Mouse (Mus musculus) neural tube, embryonic 15.5 days (tissue): ENCODE data around the gene 2010111I01Rik. TPM values are rescaled to one million over a fixed set of nuclear protein-coding genes. Genes with fewer than 3 reads are reported as not detected.

Experiments used
- ATAC-seq: fragments of 200-750 bp; cut with Nextera tagmentation; 2 replicates; pipeline ENCODE4 v1.8.0; 2017; ENCODE audit warnings: mild to moderate bottlenecking, moderate TSS enrichment, moderate library complexity; ENCODE audit not compliant: low FRiP score
- H3K27ac ChIP-seq: fragments of 300-500 bp; sonication (generic); replicated peaks from 2 replicates; pipeline ENCODE4 v1.5.1; 2015; ENCODE audit warnings: mild to moderate bottlenecking, inconsistent platforms
- H3K27me3 ChIP-seq: fragments of 300-500 bp; sonication (generic); replicated peaks from 2 replicates; pipeline ENCODE4 v1.6.1; 2015; ENCODE audit warnings: inconsistent platforms
- H3K36me3 ChIP-seq: fragments of 300-500 bp; sonication (generic); 2 replicates; pipeline ENCODE4 v1.6.1; 2015; ENCODE audit warnings: inconsistent platforms
- H3K4me1 ChIP-seq: fragments of 300-500 bp; sonication (generic); 2 replicates; pipeline ENCODE4 v1.6.1; 2015; ENCODE audit warnings: inconsistent platforms
- H3K4me2 ChIP-seq: fragments of 300-500 bp; sonication (generic); 2 replicates; pipeline ENCODE4 v1.6.1; 2015; ENCODE audit warnings: inconsistent platforms, mild to moderate bottlenecking, moderate library complexity
- H3K4me3 ChIP-seq: fragments of 300-500 bp; sonication (generic); replicated peaks from 2 replicates; pipeline ENCODE4 v1.5.1; 2015; ENCODE audit warnings: mild to moderate bottlenecking, inconsistent platforms
- H3K9ac ChIP-seq: fragments of 300-500 bp; sonication (generic); replicated peaks from 2 replicates; pipeline ENCODE4 v1.6.1; 2015; ENCODE audit warnings: mild to moderate bottlenecking, inconsistent platforms
- H3K9me3 ChIP-seq: fragments of 300-500 bp; sonication (generic); replicated peaks from 2 replicates; pipeline ENCODE4 v1.6.1; 2016; ENCODE audit warnings: inconsistent platforms
- whole genome bisulfite sequencing: fragments of 180-500 bp; shearing (Covaris S2); methylation state at CpG from one replicate; pipeline ENCODE4 v1.1.7; 2015; ENCODE audit warnings: mixed read lengths; 5-methylcytosine and 5-hydroxymethylcytosine counted together
- polyA plus RNA-seq: library from polyadenylated mRNA; unstranded; fragments of >200 nt; fragmentation: Nextera tagmentation; extraction: Ambion mirVana; gene quantifications from 2 replicates; pipeline ENCODE4 v1.2.1, GENCODE M21; 2015

The 2010111I01Rik gene
- polyA plus RNA-seq, 1 experiment from 2014 or later, result 36.1 TPM

DNA sequence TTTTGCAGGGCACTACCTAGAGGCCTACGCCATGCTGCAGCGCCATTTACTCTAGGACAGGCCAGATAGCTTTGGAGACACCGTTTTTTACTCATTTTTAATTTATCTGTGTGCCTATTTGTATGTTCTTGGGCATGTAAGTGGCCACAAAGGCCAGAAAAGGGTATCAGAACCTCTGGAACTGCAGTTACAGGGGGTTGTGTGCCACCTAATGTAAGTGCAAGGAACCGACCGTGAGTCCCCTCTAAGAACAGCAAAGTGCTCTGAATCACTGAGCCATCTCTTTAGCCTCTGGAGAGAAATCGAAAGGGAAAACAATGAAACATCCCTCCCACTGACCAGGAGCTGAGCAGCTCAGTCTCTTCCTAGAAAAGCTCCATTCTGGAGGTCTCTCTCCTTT, 358.1 kb downstream of the 2010111I01Rik start:
- H3K4me3 ChIP-seq, result no peak overlapping the region
- peaks cover 11% of the 10 kb centered on the region for H3K4me1 ChIP-seq
- no peak overlapping the region for H3K4me2 ChIP-seq
- H3K27ac ChIP-seq, result no peak overlapping the region
- H3K27me3 ChIP-seq, result no peaks in the 10 kb centered on the region
- no peaks in the 10 kb centered on the region for H3K36me3 ChIP-seq
- no peaks in the 10 kb centered on the region for H3K9me3 ChIP-seq
- H3K9ac ChIP-seq, result no peak overlapping the region
- ATAC-seq, result no peak
- WGBS, result 88% methylated on average over 6 of the region's 6 CpGs

DNA sequence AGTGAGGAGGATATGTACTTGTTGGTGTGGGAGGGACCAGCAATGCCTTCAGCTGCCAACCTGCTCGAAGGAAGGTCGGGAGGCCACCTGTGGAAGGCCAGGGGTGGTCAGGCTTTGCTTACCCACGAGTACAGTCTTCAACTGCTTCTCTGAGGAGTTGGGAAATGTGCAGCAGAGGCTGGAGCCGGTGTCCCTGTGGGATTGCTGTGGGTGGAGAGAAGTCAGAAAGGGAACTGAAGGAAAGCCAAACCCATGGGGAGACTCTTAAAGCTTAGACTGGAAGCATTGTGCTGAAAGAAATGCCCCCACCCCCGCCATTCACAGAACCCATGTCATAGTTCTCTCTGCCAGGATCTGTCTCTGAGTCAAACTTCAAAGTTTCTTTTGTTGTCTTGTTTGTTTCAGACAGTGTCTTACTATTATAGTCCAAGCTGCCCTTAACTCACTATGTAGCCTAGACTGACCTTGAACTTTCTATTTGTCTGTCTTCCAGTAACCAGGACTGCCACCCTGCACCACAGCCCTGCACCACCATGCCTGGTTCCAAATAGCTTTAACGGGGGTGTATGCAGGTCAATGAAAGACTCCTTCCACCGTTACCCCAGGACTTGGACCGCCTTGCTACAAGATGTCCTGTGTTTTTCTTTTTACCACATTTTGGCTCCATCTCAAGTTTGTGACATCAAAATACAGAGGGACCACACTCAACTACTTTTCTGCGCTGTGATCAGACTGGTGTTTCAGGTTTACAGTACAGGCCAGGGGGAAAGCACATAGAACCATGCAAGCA, 358.8 kb downstream of the 2010111I01Rik start:
- H3K4me1 ChIP-seq, result peaks cover 11% of the 10 kb centered on the region; the same call in 1 of the 2 replicates
- no peaks in the 10 kb centered on the region for H3K9me3 ChIP-seq
- H3K4me3 ChIP-seq, result no peak overlapping the region
- whole genome bisulfite sequencing, result 76% methylated on average over 9 of the region's 9 CpGs
- no peak overlapping the region for H3K9ac ChIP-seq
- no peaks in the 10 kb centered on the region for H3K27me3 ChIP-seq
- H3K4me2 ChIP-seq, result no peak overlapping the region
- no peaks in the 10 kb centered on the region for H3K36me3 ChIP-seq
- no peak overlapping the region for H3K27ac ChIP-seq
- ATAC-seq, result no peak

DNA sequence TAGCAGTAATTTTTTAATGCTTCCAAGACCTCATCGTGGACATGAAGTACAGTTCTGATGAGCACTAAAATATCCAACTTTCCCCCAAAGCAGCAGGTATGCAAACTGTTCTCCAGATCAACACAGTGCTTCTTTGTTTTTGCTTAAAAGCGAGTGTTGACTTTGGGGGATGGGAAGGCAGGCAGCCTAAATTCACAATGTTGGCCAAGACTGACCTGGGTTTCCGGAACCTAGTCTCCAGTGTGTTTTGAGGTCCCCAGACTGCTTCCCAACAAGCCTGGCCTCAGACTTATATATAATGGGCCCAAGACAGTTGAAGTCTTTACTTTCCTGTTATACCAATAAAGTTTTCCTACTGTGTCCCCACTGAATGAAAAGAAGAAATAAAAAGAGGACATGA, 359.6 kb downstream of the 2010111I01Rik start:
- H3K9ac ChIP-seq, result no peak overlapping the region
- H3K27me3 ChIP-seq, result no peaks in the 10 kb centered on the region
- H3K4me3 ChIP-seq, result no peak overlapping the region
- 78% methylated on average over 3 of the region's 3 CpGs for WGBS
- H3K9me3 ChIP-seq, result no peaks in the 10 kb centered on the region
- H3K36me3 ChIP-seq, result no peaks in the 10 kb centered on the region
- H3K27ac ChIP-seq, result no peak overlapping the region
- ATAC-seq, result no peak
- H3K4me1 ChIP-seq, result peaks cover 11% of the 10 kb centered on the region; the same call in 1 of the 2 replicates
- no peak overlapping the region for H3K4me2 ChIP-seq

DNA sequence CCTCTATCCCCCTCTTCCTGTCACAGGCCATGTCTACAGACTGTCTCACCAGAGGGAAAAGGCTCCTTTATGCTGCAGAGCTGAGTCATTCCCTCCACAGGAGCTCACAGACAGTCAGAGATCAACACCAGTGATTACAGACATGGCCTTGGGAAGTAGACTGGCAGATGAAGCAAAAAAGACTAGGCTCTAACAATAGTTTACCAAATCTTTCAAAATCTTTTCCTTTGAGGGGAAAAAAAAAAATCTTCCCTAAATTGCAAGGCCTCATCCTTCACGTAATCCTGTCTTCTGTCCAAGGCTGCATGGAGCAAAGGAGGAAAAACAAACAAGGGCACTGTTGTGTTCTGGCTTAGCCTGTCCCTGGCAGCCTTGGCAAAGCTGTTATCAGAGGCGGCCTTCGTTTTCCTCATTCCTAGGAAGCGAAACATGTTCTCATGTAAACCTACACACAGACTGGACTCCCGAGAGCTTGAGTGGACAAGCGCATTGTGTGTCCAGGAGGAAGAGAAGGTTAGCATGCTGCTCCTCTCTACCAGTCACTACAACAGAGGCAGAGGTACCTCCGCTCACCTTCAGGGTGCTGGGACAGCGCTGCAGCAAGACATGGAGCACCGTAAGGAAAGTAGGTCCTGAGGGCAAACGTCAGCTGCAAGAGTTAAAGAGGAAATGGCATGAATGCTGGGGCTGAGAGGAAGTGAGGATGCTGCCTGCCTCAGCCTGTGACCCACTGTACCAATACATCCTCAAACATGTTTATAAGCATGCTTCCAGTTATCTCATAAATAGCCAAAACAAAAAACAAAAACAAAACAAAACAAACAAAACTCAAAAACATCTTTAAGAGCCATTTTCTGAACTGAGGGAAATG, 360.5 kb downstream of the 2010111I01Rik start:
- Histone ChIP-seq H3K27me3 (no peaks in the 10 kb centered on the region), H3K36me3 (no peaks in the 10 kb centered on the region), H3K9ac (no peak overlapping the region), H3K9me3 (no peaks in the 10 kb centered on the region), H3K4me3 (no peak overlapping the region), H3K4me1 (peaks cover 17% of the 10 kb centered on the region; the same call in 1 of the 2 replicates), H3K4me2 (no peak overlapping the region), H3K27ac (no peak overlapping the region)
- no peak for ATAC-seq
- 85% methylated on average over 10 of the region's 10 CpGs for WGBS

- ATAC-seq, result no peak
- Histone ChIP-seq H3K4me3 (no peak overlapping the region), H3K27me3 (no peaks in the 10 kb centered on the region), H3K27ac (no peak overlapping the region), H3K9ac (no peak overlapping the region), H3K36me3 (no peaks in the 10 kb centered on the region), H3K4me1 (peaks cover 21% of the 10 kb centered on the region), H3K4me2 (no peak overlapping the region), H3K9me3 (no peaks in the 10 kb centered on the region)
- WGBS, result 88% methylated on average over 2 of the region's 2 CpGs
Observed at GRCm38 (mm10) chr13:63326015-63326414, 361.3 kb downstream of the 2010111I01Rik start.

DNA sequence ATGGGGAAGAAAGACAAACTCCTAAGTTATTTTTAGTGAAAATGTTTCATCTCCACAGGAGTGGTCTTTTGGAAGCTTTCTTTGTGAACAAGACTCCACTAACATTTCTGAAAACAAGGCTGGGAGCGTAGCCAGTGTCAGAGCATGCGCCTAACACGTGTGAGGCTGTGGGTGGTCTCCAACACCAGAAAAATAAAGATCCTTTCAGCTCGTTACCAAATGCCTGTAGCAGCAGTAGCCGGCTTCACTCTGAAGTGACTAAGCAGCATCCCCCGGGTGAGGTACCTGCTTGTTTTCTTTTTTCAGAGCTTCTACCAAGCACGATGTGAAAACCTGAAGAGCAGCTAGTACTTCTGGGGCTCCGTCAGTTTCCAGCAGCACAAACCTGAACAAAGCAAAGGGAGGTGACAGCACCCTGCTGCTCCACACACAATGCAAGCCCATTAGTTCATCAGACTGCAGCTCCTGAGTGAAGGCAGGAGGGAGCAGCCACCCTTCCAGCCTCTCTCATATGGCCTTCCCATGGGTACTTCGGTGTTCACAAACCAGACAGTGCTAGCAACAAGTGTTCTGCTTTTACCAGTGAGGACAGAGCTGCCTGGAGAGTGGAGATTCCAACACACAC, 365.7 kb downstream of the 2010111I01Rik start:
- H3K4me2 ChIP-seq, result no peak overlapping the region
- H3K4me3 ChIP-seq, result no peak overlapping the region
- 15% methylated on average over 9 of the region's 9 CpGs for WGBS
- no peak for ATAC-seq
- H3K27me3 ChIP-seq, result no peaks in the 10 kb centered on the region
- no peak overlapping the region for H3K27ac ChIP-seq
- no peaks in the 10 kb centered on the region for H3K36me3 ChIP-seq
- peaks cover 14% of the 10 kb centered on the region; the same call in 1 of the 2 replicates for H3K4me1 ChIP-seq
- no peaks in the 10 kb centered on the region for H3K9me3 ChIP-seq
- no peak overlapping the region for H3K9ac ChIP-seq

GRCm38 (mm10) chr13:63331379-63331778, 366.7 kb downstream of the 2010111I01Rik start:
- no peak overlapping the region for H3K27ac ChIP-seq
- no peak for ATAC-seq
- H3K4me2 ChIP-seq, result no peak overlapping the region
- WGBS, result 50% methylated on average over 4 of the region's 4 CpGs
- no peaks in the 10 kb centered on the region for H3K36me3 ChIP-seq
- no peak overlapping the region for H3K4me3 ChIP-seq
- H3K4me1 ChIP-seq, result peaks cover 13% of the 10 kb centered on the region; the same call in 1 of the 2 replicates
- no peak overlapping the region for H3K9ac ChIP-seq
- H3K9me3 ChIP-seq, result no peaks in the 10 kb centered on the region
- no peaks in the 10 kb centered on the region for H3K27me3 ChIP-seq

DNA sequence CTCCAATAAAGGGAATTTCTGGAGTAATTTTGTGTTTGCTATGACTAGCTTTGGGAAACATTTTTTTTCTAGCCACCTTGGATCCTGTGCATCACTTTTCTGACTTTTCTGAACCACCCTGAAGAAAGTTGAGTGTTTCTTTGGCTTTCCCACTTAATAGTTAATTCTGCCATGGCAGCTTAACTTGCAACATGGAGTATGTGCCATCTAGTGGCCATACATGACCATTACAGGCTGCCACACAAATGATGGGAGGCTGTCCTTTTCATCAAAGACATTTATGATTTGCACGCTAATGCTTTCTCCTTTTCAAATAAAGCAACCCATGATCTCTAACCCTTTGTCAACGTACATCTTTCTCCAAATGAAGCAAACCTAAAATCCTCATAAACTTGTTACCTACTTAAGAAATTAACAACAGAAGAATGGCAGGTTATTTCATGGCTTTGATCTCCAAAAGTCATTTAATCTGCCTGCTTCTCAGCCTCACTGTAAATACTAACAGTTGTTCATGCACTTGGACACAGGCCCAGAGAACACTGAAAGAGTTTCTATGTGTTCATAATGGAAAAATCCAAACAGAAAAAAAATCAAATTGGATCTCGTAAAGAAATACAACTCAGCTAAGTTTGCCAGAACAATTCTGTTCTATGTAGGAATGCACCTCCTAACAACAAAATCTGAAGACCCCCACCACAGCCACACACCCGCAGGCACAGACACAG, 368.0 kb downstream of the 2010111I01Rik start:
- no peak overlapping the region for H3K27ac ChIP-seq
- H3K9ac ChIP-seq, result no peak overlapping the region
- no peaks in the 10 kb centered on the region for H3K36me3 ChIP-seq
- no peaks in the 10 kb centered on the region for H3K9me3 ChIP-seq
- ATAC-seq, result no peak
- H3K4me3 ChIP-seq, result no peak overlapping the region
- H3K27me3 ChIP-seq, result no peaks in the 10 kb centered on the region
- peaks cover 20% of the 10 kb centered on the region for H3K4me1 ChIP-seq
- H3K4me2 ChIP-seq, result no peak overlapping the region
- 48% methylated on average over 4 of the region's 4 CpGs for WGBS

DNA sequence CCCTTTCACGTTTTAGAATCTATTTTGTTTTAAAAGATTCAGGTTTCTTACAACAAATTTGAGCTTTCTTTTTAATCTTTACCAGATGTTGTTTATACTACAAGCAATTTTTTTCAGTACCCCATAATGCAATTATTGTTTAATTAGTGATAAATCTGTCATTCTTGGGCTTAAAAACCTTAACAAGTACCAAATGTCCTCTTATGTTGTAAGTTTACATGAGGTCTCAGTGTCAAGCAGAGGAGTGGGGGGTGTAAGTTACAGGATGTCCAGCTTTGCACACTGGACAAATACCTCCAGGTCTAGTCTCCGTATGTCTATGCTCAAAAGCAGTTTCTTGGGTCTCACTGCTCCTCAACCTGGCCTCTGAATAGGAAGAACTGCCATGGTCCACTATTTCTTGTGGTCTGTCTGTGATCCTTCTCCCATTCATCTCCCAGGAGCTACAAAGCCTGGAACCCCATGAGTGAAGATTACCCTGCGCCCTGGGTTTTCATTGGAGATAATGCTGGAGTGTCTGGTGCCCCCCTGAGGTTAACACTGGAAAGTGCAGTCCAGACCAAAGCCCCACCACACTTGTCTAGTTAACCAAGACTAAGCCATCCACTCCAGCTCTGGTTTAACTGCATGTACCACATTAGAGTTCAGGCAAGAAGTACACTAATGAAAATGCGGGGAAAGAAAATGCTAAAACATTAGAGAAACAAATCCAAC, 370.9 kb downstream of the 2010111I01Rik start:
- Histone ChIP-seq H3K4me1 (peaks cover 12% of the 10 kb centered on the region), H3K4me3 (no peak overlapping the region), H3K9me3 (no peaks in the 10 kb centered on the region), H3K27ac (peak overlapping the region; percentile 60), H3K9ac (no peak overlapping the region), H3K4me2 (no peak overlapping the region), H3K36me3 (no peaks in the 10 kb centered on the region), H3K27me3 (no peaks in the 10 kb centered on the region)
- whole genome bisulfite sequencing, result 72% methylated on average over 4 of the region's 4 CpGs
- no peak for ATAC-seq

DNA sequence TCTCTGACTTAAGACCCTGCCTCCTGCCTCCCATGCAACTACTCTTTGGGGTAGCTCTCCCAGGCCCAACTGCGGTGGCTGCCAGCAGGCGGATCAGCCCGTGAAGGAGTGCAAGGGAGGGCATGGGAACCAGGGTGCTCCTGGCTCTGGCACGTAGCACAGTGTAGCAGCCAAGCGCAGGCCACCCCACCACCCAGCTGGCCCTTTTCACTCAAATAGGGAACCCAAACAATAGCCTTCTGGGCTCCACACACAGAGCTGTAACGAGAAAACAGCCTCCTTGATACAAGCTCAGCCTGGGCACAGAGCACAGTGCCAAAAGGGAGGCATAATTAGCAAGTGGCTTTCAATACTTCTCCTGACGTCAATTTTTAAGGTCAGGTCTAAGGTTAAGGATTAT, 371.6 kb downstream of the 2010111I01Rik start:
- Histone ChIP-seq H3K9ac (no peak overlapping the region), H3K9me3 (no peaks in the 10 kb centered on the region), H3K4me2 (no peak overlapping the region), H3K4me1 (peaks cover 8% of the 10 kb centered on the region), H3K4me3 (no peak overlapping the region), H3K27ac (peak overlapping the region; percentile 60), H3K36me3 (no peaks in the 10 kb centered on the region), H3K27me3 (no peaks in the 10 kb centered on the region)
- ATAC-seq, result peak; percentile 74
- 35% methylated on average over 7 of the region's 7 CpGs for WGBS
